Mouse (Mus musculus): ENCODE results near the gene Gm49601. TPM values are rescaled to one million over a fixed set of nuclear protein-coding genes. Genes with fewer than 3 reads are reported as not detected.

Gene Gm49601
- polyA plus RNA-seq, 1 experiment from 2014 or later: 0.63 TPM

Other genes starting within 250 kb of the Gm49601 start
- 38.4 and 39.6 TPM in 2 replicates for gene Txnrd2, start 200.0 kb downstream of the Gm49601 start, polyA plus RNA-seq (2015; fragmentation: Nextera tagmentation; extraction: Ambion mirVana)
- gene Comt, start 199.6 kb downstream of the Gm49601 start, polyA plus RNA-seq (2015; fragmentation: Nextera tagmentation; extraction: Ambion mirVana): 128 and 142 TPM in 2 replicates
- gene Gnb1l, start 127.7 kb downstream of the Gm49601 start, polyA plus RNA-seq (2015; fragmentation: Nextera tagmentation; extraction: Ambion mirVana): 12.7 TPM in 2 replicates
- 2.0 and 2.7 TPM in 2 replicates for gene Rtl10, start 127.5 kb downstream of the Gm49601 start, polyA plus RNA-seq (2015; fragmentation: Nextera tagmentation; extraction: Ambion mirVana)
- 0.47 and 1.5 TPM in 2 replicates for gene Tbx1, start 35.8 kb downstream of the Gm49601 start, polyA plus RNA-seq (2015; fragmentation: Nextera tagmentation; extraction: Ambion mirVana)
- 2.4 and 3.4 TPM in 2 replicates for gene Gp1bb, start 4.0 kb downstream of the Gm49601 start, polyA plus RNA-seq (2015; fragmentation: Nextera tagmentation; extraction: Ambion mirVana)
- gene Sept5, start 3.5 kb upstream of the Gm49601 start, polyA plus RNA-seq (2015; fragmentation: Nextera tagmentation; extraction: Ambion mirVana): 8.4 and 8.5 TPM in 2 replicates
- gene Cldn5, start 150.4 kb upstream of the Gm49601 start, polyA plus RNA-seq (2015; fragmentation: Nextera tagmentation; extraction: Ambion mirVana): 32.1 and 38.8 TPM in 2 replicates
- 67.9 and 75.5 TPM in 2 replicates for gene Ufd1, start 185.4 kb upstream of the Gm49601 start, polyA plus RNA-seq (2015; fragmentation: Nextera tagmentation; extraction: Ambion mirVana)
- 37.6 and 39.2 TPM in 2 replicates for gene Cdc45, start 185.6 kb upstream of the Gm49601 start, polyA plus RNA-seq (2015; fragmentation: Nextera tagmentation; extraction: Ambion mirVana)
- gene 2510002D24Rik, start 210.2 kb upstream of the Gm49601 start, polyA plus RNA-seq (2015; fragmentation: Nextera tagmentation; extraction: Ambion mirVana): 39.6 and 40.0 TPM in 2 replicates
- gene Gm28539, start 210.2 kb upstream of the Gm49601 start, polyA plus RNA-seq (2015; fragmentation: Nextera tagmentation; extraction: Ambion mirVana): not detected in 2 replicates

Measured in heart, embryonic 16.5 days (tissue).